Mouse (Mus musculus) mature B cell (primary cell): ENCODE data around the gene Ston2.
"Not testable (repeated sequence)": the region's sequence is repeated elsewhere in the genome, so short reads cannot be mapped to it uniquely, and the experiment has no call there.

Experiments
- in situ Hi-C: fragments of 300-500 bp; cut with MboI; formaldehyde crosslinking; loops from 2 replicates; pipeline ENCODE4 v1.14.3; 2019

Ston2 gene

GRCm38 (mm10) chr12:91751893-91752597 is 36.1 kb downstream of the Ston2 start:
- in situ Hi-C loops = no loop called here

GRCm38 (mm10) chr12:91749543-91750184 is 38.5 kb downstream of the Ston2 start:
- in situ Hi-C loops = no loop called here

- in situ Hi-C loops = no loop called here
Measured at GRCm38 (mm10) chr12:91748241-91748865, 39.8 kb downstream of the Ston2 start.

- in situ Hi-C loops = not testable (repeated sequence)
Measured at GRCm38 (mm10) chr12:91746839-91747238, 41.3 kb downstream of the Ston2 start.

GRCm38 (mm10) chr12:91745758-91746290 is 42.4 kb downstream of the Ston2 start:
- in situ Hi-C loops = no loop called here

GRCm38 (mm10) chr12:91744091-91744490 is 44.1 kb downstream of the Ston2 start:
- in situ Hi-C loops = no loop called here

- in situ Hi-C loops = no loop called here
Measured at GRCm38 (mm10) chr12:91742916-91743315, 45.3 kb downstream of the Ston2 start.

GRCm38 (mm10) chr12:91738381-91738780 is 49.8 kb downstream of the Ston2 start:
- in situ Hi-C loops = no loop called here

GRCm38 (mm10) chr12:91736221-91736980 is 51.8 kb downstream of the Ston2 start:
- in situ Hi-C loops = no loop called here

- in situ Hi-C loops = no loop called here
Measured at GRCm38 (mm10) chr12:91734246-91735027, 53.8 kb downstream of the Ston2 start.

GRCm38 (mm10) chr12:91732729-91733448 is 55.3 kb downstream of the Ston2 start:
- in situ Hi-C loops = no loop called here

- in situ Hi-C loops = no loop called here
Measured at GRCm38 (mm10) chr12:91726202-91726601, 62.0 kb downstream of the Ston2 start.

GRCm38 (mm10) chr12:91723912-91724311 is 64.3 kb downstream of the Ston2 start:
- in situ Hi-C loops = no loop called here

- in situ Hi-C loops = no loop called here
Measured at GRCm38 (mm10) chr12:91719134-91719533, 69.1 kb downstream of the Ston2 start.

- in situ Hi-C loops = no loop called here
Measured at GRCm38 (mm10) chr12:91715686-91716085, 72.5 kb downstream of the Ston2 start.

GRCm38 (mm10) chr12:91713358-91713757 is 74.8 kb downstream of the Ston2 start:
- in situ Hi-C loops = no loop called here

- in situ Hi-C loops = no loop called here
Measured at GRCm38 (mm10) chr12:91711655-91712054, 76.5 kb downstream of the Ston2 start.

GRCm38 (mm10) chr12:91710876-91711275 is 77.3 kb downstream of the Ston2 start:
- in situ Hi-C loops = no loop called here

GRCm38 (mm10) chr12:91709634-91710033 is 78.6 kb downstream of the Ston2 start:
- in situ Hi-C loops = no loop called here

- in situ Hi-C loops = no loop called here
Measured at GRCm38 (mm10) chr12:91709232-91709631, 79.0 kb downstream of the Ston2 start.

GRCm38 (mm10) chr12:91707807-91708206 is 80.4 kb downstream of the Ston2 start:
- in situ Hi-C loops = no loop called here
